Mouse (Mus musculus) hindbrain, embryonic 14.5 days (tissue): ENCODE measurements around the gene Litaf. TPM values are rescaled to one million over a fixed set of nuclear protein-coding genes. Genes with fewer than 3 reads are reported as not detected.
"Not testable (repeated sequence)": the region's sequence is repeated elsewhere in the genome, so short reads cannot be mapped to it uniquely, and the experiment has no call there.

Source experiments
- ATAC-seq: fragments of 200-750 bp; cut with Nextera tagmentation; 2 replicates; pipeline ENCODE4 v1.8.0; 2017; ENCODE audit warnings: moderate number of reproducible peaks, mild to moderate bottlenecking, moderate TSS enrichment, moderate library complexity; ENCODE audit not compliant: low FRiP score
- DNase-seq: peaks from one replicate; pipeline ENCODE4 v3.0.0-alpha.2; 2015; ENCODE audit warnings: low spot score
- H3K27ac ChIP-seq: fragments of 300-500 bp; sonication (generic); 2 replicates; pipeline ENCODE4 v1.5.1; 2014; ENCODE audit warnings: mild to moderate bottlenecking, moderate library complexity
- H3K27me3 ChIP-seq: fragments of 300-500 bp; sonication (generic); 2 replicates; pipeline ENCODE4 v1.6.1; 2014; ENCODE audit warnings: mild to moderate bottlenecking, low read length, mixed read lengths; ENCODE audit not compliant: control insufficient read depth, insufficient read depth
- H3K36me3 ChIP-seq: fragments of 300-500 bp; sonication (generic); replicated peaks from 2 replicates; pipeline ENCODE4 v1.6.1; 2014; ENCODE audit not compliant: control insufficient read depth, insufficient read depth
- H3K4me1 ChIP-seq: fragments of 300-500 bp; sonication (generic); replicated peaks from 2 replicates; pipeline ENCODE4 v1.6.1; 2014; ENCODE audit warnings: antibody characterized with exemption, low read length, mixed read lengths; ENCODE audit not compliant: control insufficient read depth, insufficient read depth
- H3K4me2 ChIP-seq: fragments of 300-500 bp; sonication (generic); replicated peaks from 2 replicates; pipeline ENCODE4 v1.6.1; 2014; ENCODE audit warnings: mild to moderate bottlenecking, moderate library complexity
- H3K4me3 ChIP-seq: fragments of 300-500 bp; sonication (generic); replicated peaks from 2 replicates; pipeline ENCODE4 v1.5.1; 2014; ENCODE audit warnings: mild to moderate bottlenecking, low read length
- H3K9ac ChIP-seq: fragments of 300-500 bp; sonication (generic); 2 replicates; pipeline ENCODE4 v1.6.1; 2014
- H3K9me3 ChIP-seq: fragments of 300-500 bp; sonication (generic); 2 replicates; pipeline ENCODE4 v1.6.1; 2016; ENCODE audit warnings: low read length; ENCODE audit not compliant: control insufficient read depth
- WGBS: fragments of 180-500 bp; shearing (Covaris S2); extraction: QIAGEN DNeasy Blood & Tissue Kit; methylation state at CpG from one replicate; pipeline ENCODE4 v1.1.7; 2014; 5-methylcytosine and 5-hydroxymethylcytosine counted together
- polyA plus RNA-seq: library from polyadenylated mRNA; unstranded; fragments of >200 nt; fragmentation: Nextera tagmentation; extraction: Ambion mirVana; gene quantifications from 2 replicates; pipeline ENCODE4 v1.2.1, GENCODE M21; 2014

The Litaf gene
- polyA plus RNA-seq, 1 experiment from 2014 or later, result 27.2 TPM

DNA sequence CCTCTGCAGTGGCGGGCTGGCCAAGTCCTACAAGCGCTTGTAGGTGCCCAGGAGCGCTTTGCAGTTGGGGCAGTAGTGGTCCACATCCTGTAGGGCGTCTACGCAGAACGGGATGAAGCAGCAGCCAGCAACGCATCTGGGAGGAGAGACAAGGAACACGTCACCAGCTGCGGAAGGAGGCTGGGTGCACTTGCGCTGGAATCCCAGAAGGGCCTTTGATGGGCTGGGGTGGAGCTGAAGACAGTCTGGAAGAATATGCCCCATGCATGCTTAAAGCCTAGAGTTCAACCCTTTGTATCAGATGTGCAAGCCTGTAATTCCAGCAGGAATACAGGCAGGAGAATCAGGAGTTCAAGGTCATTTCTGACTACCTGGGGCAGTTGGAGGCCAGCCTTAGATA is 105.0 kb downstream of the Litaf start:
- Histone ChIP-seq H3K9ac (no peak overlapping the region), H3K4me3 (no peak overlapping the region), H3K4me1 (peaks cover 18% of the 10 kb centered on the region), H3K36me3 (peaks cover 3% of the 10 kb centered on the region; the same call in 1 of the 2 replicates), H3K9me3 (no peaks in the 10 kb centered on the region), H3K27me3 (no peaks in the 10 kb centered on the region), H3K4me2 (no peak overlapping the region), H3K27ac (no peak overlapping the region)
- ATAC-seq (no peak), DNase-seq (no peak)
- WGBS, result 94% methylated on average over 10 of the region's 10 CpGs

GRCm38 (mm10) chr16:10958763-10959440 is 107.1 kb downstream of the Litaf start:
- peaks cover 3% of the 10 kb centered on the region; the same call in 1 of the 2 replicates for H3K36me3 ChIP-seq
- no peak overlapping the region for H3K4me2 ChIP-seq
- H3K9me3 ChIP-seq, result no peaks in the 10 kb centered on the region
- peaks cover 18% of the 10 kb centered on the region for H3K4me1 ChIP-seq
- H3K9ac ChIP-seq, result no peak overlapping the region
- 40% methylated on average over 7 of the region's 7 CpGs for WGBS
- DNase-seq (peak; percentile 66), ATAC-seq (peak; percentile 43; the same call in 1 of the 2 replicates)
- peak overlapping the region; percentile 33; the same call in 1 of the 2 replicates for H3K27ac ChIP-seq
- H3K27me3 ChIP-seq, result no peaks in the 10 kb centered on the region
- no peak overlapping the region for H3K4me3 ChIP-seq

- not testable (repeated sequence) for H3K36me3 ChIP-seq, DNase-seq, ATAC-seq, H3K27me3 ChIP-seq, H3K4me2 ChIP-seq, H3K9ac ChIP-seq, H3K4me3 ChIP-seq, H3K9me3 ChIP-seq
- WGBS, result 94% methylated on average over 12 of the region's 12 CpGs
- peaks cover 18% of the 10 kb centered on the region for H3K4me1 ChIP-seq
- peak overlapping the region; percentile 65 for H3K27ac ChIP-seq
Measured at GRCm38 (mm10) chr16:10958307-10958706, 107.7 kb downstream of the Litaf start.

DNA sequence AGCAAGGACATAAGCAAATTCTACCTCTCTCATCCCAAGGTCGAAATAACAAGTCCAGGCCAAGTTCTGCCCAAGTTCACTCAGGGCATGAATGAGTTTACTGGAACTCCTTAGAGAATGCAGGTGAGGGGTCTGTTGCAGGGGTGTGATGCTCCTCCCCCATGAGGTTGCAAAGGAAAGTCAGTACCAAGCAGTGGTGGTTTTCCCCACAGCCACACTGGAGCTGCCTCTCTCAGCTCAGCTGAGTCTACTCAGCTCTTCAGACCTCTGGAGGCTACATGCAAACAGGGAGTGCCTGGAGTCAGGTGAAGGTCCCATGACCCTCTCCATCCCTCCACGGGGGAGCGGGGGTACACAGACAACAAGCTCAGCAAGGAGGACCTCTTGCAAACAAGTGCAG is 108.2 kb downstream of the Litaf start:
- 71% methylated on average over 3 of the region's 3 CpGs for WGBS
- H3K4me2 ChIP-seq, result no peak overlapping the region
- H3K4me3 ChIP-seq, result no peak overlapping the region
- no peaks in the 10 kb centered on the region for H3K9me3 ChIP-seq
- H3K9ac ChIP-seq, result no peak overlapping the region
- no peak for ATAC-seq
- no peaks in the 10 kb centered on the region for H3K27me3 ChIP-seq
- 0 out of 2 replicates have a peak, but pooled peaks cover 3% of the 10 kb centered on the region for H3K36me3 ChIP-seq
- peaks cover 18% of the 10 kb centered on the region for H3K4me1 ChIP-seq
- peak overlapping the region; percentile 65 for H3K27ac ChIP-seq
- no peak for DNase-seq

- H3K27ac ChIP-seq, result peak overlapping the region; percentile 65
- H3K9ac ChIP-seq, result no peak overlapping the region
Measured at GRCm38 (mm10) chr16:10956938-10957685, 108.8 kb downstream of the Litaf start.

DNA sequence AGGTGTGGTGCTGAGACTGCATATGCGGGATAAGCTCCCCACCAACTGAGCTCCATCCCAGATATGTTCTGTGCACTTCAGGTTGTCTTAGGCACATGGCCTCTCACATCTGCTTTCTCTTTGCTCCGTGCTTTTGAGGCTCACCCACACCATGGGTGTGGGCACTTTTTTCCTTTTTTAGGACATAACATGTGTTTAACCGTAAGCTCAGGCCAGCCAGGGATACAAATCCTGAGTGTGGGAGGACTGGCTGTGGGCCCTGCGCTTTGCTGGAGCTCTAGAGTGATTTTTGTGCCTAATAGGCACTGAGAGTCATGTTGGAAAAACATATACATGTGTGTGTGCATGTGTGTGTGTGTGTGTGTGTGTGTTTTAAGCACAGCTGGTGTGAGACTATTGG is 110.9 kb downstream of the Litaf start:
- Histone ChIP-seq H3K27me3 (no peaks in the 10 kb centered on the region), H3K36me3 (no peaks in the 10 kb centered on the region), H3K9me3 (no peaks in the 10 kb centered on the region), H3K4me2 (no peak overlapping the region), H3K27ac (no peak overlapping the region), H3K9ac (no peak overlapping the region), H3K4me3 (no peak overlapping the region), H3K4me1 (peaks cover 18% of the 10 kb centered on the region)
- WGBS, result 84% methylated on average over 4 of the region's 4 CpGs
- ATAC-seq (no peak), DNase-seq (no peak)

More at GRCm38 (mm10) chr16:10956938-10957685, 108.8 kb downstream of the Litaf start:
- H3K4me2 ChIP-seq, result no peak overlapping the region
- DNase-seq (peak; percentile 58), ATAC-seq (peak; percentile 64)
- 49% methylated on average over 8 of the region's 8 CpGs for WGBS
- H3K36me3 ChIP-seq, result 0 out of 2 replicates have a peak, but pooled peaks cover 3% of the 10 kb centered on the region
- no peaks in the 10 kb centered on the region for H3K9me3 ChIP-seq
- H3K27me3 ChIP-seq, result no peaks in the 10 kb centered on the region
- no peak overlapping the region for H3K4me3 ChIP-seq
- H3K4me1 ChIP-seq, result peaks cover 18% of the 10 kb centered on the region

- Histone ChIP-seq H3K36me3 (no peaks in the 10 kb centered on the region), H3K4me1 (peaks cover 13% of the 10 kb centered on the region), H3K4me2 (no peak overlapping the region), H3K4me3 (no peak overlapping the region), H3K9ac (no peak overlapping the region), H3K27ac (no peak overlapping the region), H3K27me3 (no peaks in the 10 kb centered on the region), H3K9me3 (no peaks in the 10 kb centered on the region)
- WGBS, result 95% methylated on average over 3 of the region's 3 CpGs
- DNase-seq (no peak), ATAC-seq (no peak)
Measured at GRCm38 (mm10) chr16:10952881-10953280, 113.1 kb downstream of the Litaf start.

- H3K27me3 ChIP-seq, result no peaks in the 10 kb centered on the region
- WGBS, result 36% methylated on average over 2 of the region's 2 CpGs
- DNase-seq (no peak), ATAC-seq (no peak)
- H3K27ac ChIP-seq, result no peak overlapping the region
- peaks cover 6% of the 10 kb centered on the region for H3K4me1 ChIP-seq
- no peak overlapping the region for H3K4me3 ChIP-seq
- H3K4me2 ChIP-seq, result no peak overlapping the region
- no peaks in the 10 kb centered on the region for H3K36me3 ChIP-seq
- no peaks in the 10 kb centered on the region for H3K9me3 ChIP-seq
- no peak overlapping the region for H3K9ac ChIP-seq
Measured at GRCm38 (mm10) chr16:10952071-10952470, 113.9 kb downstream of the Litaf start.

- WGBS, result 12% methylated on average over 3 of the region's 3 CpGs
Measured at GRCm38 (mm10) chr16:10951581-10951980, 114.4 kb downstream of the Litaf start.

More at GRCm38 (mm10) chr16:10951581-10951980, 114.4 kb downstream of the Litaf start:
- Histone ChIP-seq H3K9me3 (no peaks in the 10 kb centered on the region), H3K4me3 (no peak overlapping the region), H3K4me1 (peaks cover 2% of the 10 kb centered on the region), H3K4me2 (no peak overlapping the region), H3K9ac (no peak overlapping the region), H3K27ac (no peak overlapping the region), H3K27me3 (no peaks in the 10 kb centered on the region), H3K36me3 (no peaks in the 10 kb centered on the region)
- DNase-seq (no peak), ATAC-seq (no peak)
